Mouse (Mus musculus) erythroblast, embryonic 14.5 days (primary cell): Measurements from ENCODE around the gene Cryba2.

Experiments
- GATA1 ChIP-seq: IDR thresholded peaks from 2 replicates; pipeline ENCODE4 v1.6.1; 2012; ENCODE audit warnings: low read length, inconsistent platforms, mixed read lengths
- TAL1 ChIP-seq: IDR thresholded peaks from 3 replicates; pipeline ENCODE4 v1.6.1; 2012; ENCODE audit warnings: low read length, inconsistent platforms, mixed read lengths

DNA sequence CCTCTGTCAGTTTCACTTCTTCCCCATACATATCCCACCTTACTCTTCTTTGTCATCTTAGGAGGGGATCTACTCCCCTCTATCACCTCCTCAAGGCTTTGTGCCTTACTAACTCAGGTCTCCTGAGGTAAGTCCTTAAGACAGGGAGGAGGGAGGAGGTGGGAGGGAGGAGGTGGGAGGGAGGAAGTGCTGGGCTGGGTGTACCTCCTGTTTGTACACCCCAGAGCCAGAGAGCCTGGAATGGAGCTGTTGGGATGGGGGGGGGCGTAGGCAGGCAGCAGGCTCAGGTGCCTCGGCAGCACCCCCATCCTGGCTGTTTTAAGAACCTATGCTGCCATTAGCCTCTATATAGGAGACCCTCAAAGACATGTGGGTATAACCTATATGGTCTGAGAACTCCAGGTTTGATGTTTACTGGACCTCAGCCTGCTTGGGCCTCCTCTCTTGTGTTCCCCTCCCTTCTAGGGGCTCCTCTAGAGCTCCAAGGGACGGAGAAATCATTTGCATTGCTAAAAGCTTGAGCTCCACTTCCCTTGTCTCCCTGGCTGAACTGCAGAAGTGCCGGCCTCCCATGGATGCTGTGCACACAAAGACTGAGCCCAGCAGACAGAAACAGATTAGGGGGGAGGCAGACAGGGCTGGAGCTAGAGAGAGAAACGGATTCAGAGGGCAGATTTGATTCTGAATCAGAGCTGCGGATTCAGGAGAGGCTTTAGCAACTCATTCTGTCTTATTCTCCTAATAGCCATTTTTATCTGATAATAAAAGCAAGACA is 41.8 kb downstream of the Cryba2 start:
- TF ChIP-seq TAL1 (no peak), GATA1 (no peak)
